Mouse (Mus musculus) G1E (cell line): ENCODE measurements at regions not wholly inside any gene's neighbourhood (a gene's known extent, or its start where the extent isn't known, plus 50 kb on each side); places are given as distances from the start of the nearest gene placed in this dataset.
A peak's percentile ranks its signal among the peaks of the same experiment; 100 is the strongest.

ENCODE experiments used
- CTCF ChIP-seq: IDR thresholded peaks from 2 replicates; pipeline ENCODE4 v1.5.1; 2012; ENCODE audit warnings: low read depth, low read length, inconsistent platforms, mixed read lengths
- GATA1 ChIP-seq: IDR thresholded peaks from 2 replicates; pipeline ENCODE4 v1.6.1; 2012; ENCODE audit warnings: borderline replicate concordance, low read length, inconsistent platforms, mixed read lengths
- POLR2AphosphoS5 ChIP-seq: IDR thresholded peaks from 2 replicates; pipeline ENCODE4 v1.6.1; 2012; ENCODE audit warnings: low read depth, low read length, inconsistent platforms; ENCODE audit not compliant: insufficient replicate concordance
- TAL1 ChIP-seq: conservative IDR thresholded peaks from 2 replicates; pipeline ENCODE4 v1.6.1; 2012; ENCODE audit warnings: low read depth, low read length, inconsistent platforms, mixed read lengths

DNA sequence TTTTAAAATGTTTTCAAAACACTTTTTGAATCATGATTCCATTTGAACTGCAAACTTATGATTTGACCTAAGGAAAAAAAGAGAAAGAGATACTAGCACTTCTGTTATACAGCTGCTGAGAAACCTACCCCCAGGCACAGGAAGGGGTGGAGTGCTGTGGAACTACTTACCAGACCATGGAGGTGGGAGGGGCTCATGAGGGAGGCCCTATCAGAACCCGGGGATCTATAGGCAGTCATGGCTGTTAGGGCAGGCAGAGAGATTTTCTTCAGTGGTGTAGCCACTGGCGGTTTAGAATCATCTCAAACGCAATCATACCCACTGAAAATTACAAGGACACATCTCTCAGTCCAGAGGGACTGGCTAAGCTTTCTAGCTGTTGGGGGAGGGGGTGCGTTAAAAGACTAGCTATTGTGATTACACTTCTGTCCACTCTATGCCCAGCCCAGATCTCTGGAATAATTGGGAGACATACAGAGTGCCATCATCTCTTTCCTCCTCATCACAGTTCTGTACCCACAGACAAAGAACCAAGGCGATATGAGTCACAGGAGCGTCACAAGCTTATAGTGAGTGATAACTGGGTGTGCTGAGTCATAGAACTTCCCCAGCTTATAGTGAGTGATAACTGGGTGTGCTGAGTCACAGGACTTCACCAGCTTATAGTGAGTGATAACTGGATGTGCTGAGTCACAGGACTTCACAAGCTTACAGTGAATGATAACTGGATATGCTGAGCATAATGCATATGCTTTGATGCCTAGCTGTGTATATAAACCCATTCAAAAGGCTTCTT, 1608.8 kb downstream of the 4930444P10Rik start:
- TF ChIP-seq CTCF (no peak), TAL1 (peak; percentile 85), GATA1 (no peak), POLR2AphosphoS5 (no peak)
